Mouse (Mus musculus) gastrocnemius, postnatal 36 days (tissue): ENCODE measurements at regions not wholly inside any gene's neighbourhood (a gene's known extent, or its start where the extent isn't known, plus 50 kb on each side); places are given as distances from the start of the nearest gene placed in this dataset.
"Not testable (repeated sequence)": the region's sequence is repeated elsewhere in the genome, so short reads cannot be mapped to it uniquely, and the experiment has no call there.

ENCODE experiments used
- DNase-seq, 2 experiments: peaks; one replicate each; pipeline ENCODE4 v3.0.0; 2022
- intact Hi-C: fragments of 180-260 bp; cut with DNase I; formaldehyde crosslinking; loops from one replicate; pipeline ENCODE4 v1.15.1; 2025

DNA sequence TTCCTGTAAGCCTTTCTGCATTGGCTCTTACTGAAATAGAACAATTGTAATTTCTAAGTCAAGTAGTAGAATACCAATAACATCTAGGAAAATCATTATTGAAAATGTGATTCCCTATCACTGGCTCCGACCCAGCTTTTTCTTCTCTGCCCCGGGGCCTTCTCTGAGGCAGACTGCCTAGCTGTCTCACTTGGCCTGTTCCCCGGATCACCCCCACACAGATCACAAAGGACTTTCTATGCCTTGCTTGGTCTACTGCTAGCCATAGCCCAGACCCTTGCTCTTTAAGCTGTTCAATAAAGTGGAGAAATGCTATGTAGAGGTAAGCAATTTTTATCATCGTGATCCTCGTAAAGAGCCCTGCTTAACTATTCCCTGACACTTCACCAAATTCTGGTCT is 212.1 kb downstream of the Adamts15 start:
- intact Hi-C loops: no loop called here

DNA sequence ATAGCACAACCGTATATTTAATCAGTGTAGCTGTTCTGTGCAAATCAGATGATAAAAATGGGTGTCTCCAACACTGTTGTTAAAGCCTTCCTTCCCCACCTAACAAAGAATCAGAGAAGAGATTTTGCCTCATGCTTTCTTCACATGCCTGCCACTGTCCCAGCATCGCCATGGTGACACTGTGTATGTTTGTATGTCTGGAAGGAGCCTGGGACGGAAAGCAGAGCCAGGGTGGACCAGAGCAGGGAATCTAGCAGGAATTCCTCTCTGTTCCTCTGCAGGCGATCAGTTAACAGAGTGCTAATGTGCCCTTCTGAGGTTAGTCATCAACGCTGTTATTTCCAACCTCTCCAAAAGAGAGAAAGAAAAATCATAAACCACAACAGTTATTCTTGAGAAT is 222.4 kb downstream of the Adamts15 start:
- intact Hi-C loops: no loop called here
- DNase-seq: no peak

More for the DNA sequence above, 212.1 kb downstream of the Adamts15 start:
- no peak for DNase-seq

- intact Hi-C loops: no loop called here
- no peak for DNase-seq
These were observed 224.7 kb downstream of the Adamts15 start for GRCm38 (mm10) chr9:30697533-30697932.

GRCm38 (mm10) chr9:30668095-30668494 is 241.2 kb downstream of the Snx19 start:
- intact Hi-C loops: no loop called here
- DNase-seq: no peak

- DNase-seq: no peak
- intact Hi-C loops: no loop called here
These were observed 235.5 kb downstream of the Snx19 start for GRCm38 (mm10) chr9:30662456-30662855.

- no peak for DNase-seq
- intact Hi-C loops: no loop called here
These were observed 227.1 kb downstream of the Snx19 start for GRCm38 (mm10) chr9:30653961-30654360.

DNA sequence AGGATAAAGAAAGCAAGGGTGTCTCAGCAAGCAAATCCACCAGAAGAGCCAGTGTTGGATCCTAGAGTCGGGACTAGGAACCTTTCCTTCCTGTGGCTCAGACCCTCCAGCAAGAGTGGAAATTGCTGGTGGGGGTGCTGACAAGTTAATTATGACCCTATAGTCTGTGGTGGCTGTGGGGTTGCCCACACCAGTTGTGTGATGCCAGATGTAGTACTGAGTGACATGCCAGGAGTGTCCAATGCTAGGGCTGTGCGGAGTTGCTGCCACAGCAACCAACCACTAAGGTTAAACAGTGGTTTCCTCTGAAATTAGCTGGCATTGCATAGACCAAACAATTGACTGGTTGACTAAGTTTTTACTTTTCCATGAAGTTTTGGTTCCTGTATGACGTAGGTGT is 226.3 kb downstream of the Snx19 start:
- intact Hi-C loops: no loop called here

DNA sequence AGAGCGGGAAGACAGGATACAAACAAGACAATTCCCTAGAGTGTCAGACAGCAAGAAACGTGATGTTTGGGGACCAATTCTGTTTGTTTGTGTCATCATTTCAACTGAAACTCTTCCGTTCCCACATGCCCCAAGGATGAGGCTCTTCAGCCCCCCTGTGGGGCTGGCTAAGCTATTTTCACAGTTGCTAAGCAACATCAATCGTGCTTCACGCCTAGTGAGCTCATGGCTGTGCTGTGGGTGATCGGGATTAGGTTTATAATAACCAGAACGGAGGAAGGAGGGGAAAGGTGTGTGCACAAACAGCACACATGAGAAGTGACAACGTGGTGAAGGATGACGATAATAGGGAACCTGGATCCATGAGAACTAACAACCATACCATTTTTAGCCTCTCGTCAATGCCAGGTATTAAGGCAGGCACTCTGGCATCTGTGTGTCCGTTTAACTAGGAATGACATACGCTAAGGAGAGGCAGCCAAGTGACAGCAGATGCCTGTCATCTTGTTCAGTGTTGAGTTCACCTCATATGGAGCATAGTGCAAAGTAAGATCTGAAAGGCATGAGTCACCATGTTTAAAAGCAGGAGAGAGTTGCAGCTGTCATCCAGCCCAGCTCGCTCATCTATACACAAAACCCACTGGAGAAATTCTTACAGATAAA is 222.6 kb downstream of the Snx19 start:
- no peak for DNase-seq
- intact Hi-C loops: no loop called here

More for the DNA sequence above, 226.3 kb downstream of the Snx19 start:
- no peak for DNase-seq

DNA sequence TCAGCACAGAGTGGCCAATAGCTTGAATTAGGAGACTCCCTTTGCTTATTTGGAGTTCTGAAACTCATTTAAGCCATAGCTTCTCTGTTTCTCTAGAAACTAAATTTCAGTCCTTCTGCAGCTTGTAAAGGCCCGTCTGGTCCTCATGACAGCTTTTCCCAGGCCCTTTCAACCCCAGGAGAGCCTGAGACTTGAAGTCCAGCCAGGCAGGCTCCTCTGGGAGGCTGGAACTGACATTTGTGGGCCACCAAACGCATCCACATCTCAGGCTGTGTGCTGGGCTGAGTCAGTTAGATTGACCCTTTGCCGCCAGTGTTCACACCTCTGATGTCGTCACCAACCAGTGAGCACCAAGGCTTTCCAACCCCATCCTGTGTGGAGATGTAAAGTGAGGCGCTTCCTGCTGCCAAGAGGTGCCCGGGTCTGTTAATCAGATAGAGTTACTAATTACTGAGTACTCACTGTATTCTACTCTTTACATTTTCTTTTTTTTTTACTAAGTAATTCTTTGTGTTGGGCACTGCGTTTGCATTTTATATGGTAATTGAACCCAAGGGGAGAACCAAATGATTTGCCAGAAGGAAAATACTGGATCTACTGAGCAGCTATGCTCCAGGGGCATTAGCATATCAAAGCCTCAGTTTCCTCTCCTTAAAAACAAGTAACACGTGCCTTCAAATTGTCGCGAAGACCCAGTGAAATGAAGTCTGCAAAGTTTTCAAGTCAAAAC is 207.0 kb downstream of the Snx19 start:
- intact Hi-C loops: no loop called here
- peak in 1 of 2 experiments; percentile 27 for DNase-seq

DNA sequence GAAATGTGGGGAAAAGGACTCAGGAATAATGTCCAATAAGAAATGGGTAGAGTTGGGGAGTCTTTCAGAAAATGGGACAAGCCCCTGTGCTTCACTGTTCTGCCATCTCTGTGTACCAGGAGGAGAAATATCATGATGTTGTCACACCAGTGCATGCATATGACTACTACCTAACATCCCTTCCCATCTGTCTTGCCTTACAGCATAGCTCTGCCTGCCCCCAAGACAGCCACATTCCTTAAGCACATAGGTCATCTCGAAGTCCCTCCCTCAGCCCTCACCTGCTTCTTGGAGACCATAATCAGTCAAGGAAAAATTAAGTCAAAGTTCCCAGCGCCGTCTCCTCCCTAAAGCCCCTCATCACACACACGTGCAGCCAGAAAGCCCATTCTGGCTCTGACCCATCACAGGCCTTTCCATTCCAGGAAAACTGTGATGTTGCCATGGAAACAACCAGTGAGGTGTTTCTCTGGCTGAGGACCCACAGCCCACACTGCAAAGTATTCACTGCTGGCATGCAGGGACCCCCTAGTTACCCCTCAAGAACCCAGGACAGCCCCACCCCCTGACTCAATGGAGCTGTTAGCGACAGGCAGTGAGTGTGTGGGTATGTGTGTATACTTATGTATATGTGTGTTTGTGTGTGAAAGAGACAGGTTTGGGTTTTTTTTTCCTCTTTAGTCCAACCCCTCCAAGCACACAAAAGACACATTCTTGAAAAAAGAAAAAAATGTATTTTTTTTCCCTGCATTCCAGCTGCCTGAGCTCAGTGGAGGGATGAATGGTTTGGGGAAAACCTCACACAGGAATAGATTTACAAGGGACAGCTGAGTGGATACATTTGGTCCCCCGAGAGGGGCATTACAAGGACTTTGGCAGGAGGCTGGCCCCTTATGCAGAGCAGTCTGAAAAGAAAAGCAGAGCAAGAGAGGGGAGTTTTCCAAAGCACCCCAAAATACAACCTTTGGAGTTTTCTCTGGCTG is 205.5 kb downstream of the Snx19 start:
- intact Hi-C loops: no loop called here

GRCm38 (mm10) chr9:30625635-30626034 is 198.7 kb downstream of the Snx19 start:
- no peak for DNase-seq
- intact Hi-C loops: no loop called here

More for the DNA sequence above, 205.5 kb downstream of the Snx19 start:
- no peak for DNase-seq

- intact Hi-C loops: no loop called here
- no peak for DNase-seq
These were observed 198.2 kb downstream of the Snx19 start for GRCm38 (mm10) chr9:30625090-30625489.

DNA sequence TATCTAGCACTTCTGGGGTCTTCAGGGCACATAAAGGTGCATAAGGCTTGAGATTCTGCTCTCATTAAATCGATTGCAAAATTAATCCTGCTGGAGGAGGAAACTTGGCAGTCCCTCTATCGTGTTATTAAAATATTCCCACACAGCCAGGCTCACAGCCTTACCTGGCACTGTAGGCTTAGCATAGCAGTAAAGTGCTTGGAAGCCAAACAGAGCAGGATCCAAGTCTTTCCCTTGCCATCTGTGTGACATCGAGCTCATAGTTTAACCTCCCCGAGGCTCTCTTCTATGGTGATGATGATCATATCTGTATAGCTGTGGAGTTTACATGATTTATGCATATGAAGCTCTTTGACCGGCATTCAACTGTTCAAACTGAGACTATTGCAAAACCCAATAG is 197.6 kb downstream of the Snx19 start:
- intact Hi-C loops: no loop called here
- DNase-seq: no peak

GRCm38 (mm10) chr9:30619325-30619724 is 192.4 kb downstream of the Snx19 start:
- intact Hi-C loops: no loop called here
- no peak for DNase-seq

- no peak for DNase-seq
- intact Hi-C loops: no loop called here
These were observed 191.3 kb downstream of the Snx19 start for GRCm38 (mm10) chr9:30618181-30618580.

GRCm38 (mm10) chr9:30613715-30614114 is 186.8 kb downstream of the Snx19 start:
- DNase-seq: no peak
- intact Hi-C loops: no loop called here

- intact Hi-C loops: no loop called here
- DNase-seq: no peak
These were observed 186.2 kb downstream of the Snx19 start for GRCm38 (mm10) chr9:30613003-30613552.

GRCm38 (mm10) chr9:30610328-30610727 is 183.4 kb downstream of the Snx19 start:
- DNase-seq: no peak
- intact Hi-C loops: no loop called here

DNA sequence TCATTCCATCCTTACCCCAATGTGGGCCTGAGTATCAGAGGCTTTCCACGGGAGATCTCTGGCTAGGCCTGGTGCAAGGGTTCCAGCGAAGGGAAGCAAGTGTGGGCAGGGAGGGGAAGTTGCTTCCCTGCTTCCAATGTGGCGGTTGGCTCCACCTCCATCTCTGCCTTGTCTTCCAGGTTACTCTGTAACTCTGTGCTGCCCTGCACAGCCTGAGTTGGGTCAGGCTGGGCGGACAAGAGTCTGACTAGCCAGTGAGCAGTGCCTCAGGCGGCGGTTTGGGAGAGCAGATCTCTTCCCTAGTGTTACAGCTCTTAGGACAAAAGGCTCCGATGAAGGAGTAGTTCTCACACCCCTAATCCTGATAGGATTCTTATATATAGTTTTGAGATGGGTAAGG is 172.8 kb downstream of the Snx19 start:
- intact Hi-C loops: no loop called here
- DNase-seq: no peak

- DNase-seq: no peak
- intact Hi-C loops: no loop called here
These were observed 170.8 kb downstream of the Snx19 start for GRCm38 (mm10) chr9:30597691-30598090.

- DNase-seq, intact Hi-C loops: not testable (repeated sequence)
These were observed 170.2 kb downstream of the Snx19 start for GRCm38 (mm10) chr9:30597092-30597491.
